Mouse (Mus musculus) skeletal muscle tissue, adult 2 months (tissue): ENCODE measurements at regions not wholly inside any gene's neighbourhood (a gene's known extent, or its start where the extent isn't known, plus 50 kb on each side); places are given as distances from the start of the nearest gene placed in this dataset.

Experiments
- DNase-seq: peaks from one replicate; pipeline ENCODE4 v3.0.0-alpha.2; 2012; ENCODE audit warnings: low read depth, low spot score

DNA sequence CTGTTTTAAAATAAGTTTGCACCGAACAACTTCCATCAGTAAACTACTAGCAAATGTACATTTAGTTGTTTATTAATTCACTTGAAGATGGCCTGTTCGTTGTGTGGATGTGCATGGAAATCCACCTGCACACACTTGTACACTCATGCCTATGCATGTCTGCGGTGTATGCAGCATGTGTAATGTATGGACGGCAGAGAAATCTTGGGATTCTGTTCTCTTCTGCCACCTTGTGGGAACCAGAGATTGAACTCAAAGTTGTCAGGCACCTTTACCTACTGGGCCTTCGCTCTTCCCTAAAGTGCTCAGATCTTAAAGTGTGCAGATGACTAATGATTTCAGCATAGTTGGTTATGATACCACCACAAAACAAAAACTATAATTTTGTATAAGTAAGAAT lies 137.4 kb downstream of the Kitl start:
- no peak for DNase-seq

DNA sequence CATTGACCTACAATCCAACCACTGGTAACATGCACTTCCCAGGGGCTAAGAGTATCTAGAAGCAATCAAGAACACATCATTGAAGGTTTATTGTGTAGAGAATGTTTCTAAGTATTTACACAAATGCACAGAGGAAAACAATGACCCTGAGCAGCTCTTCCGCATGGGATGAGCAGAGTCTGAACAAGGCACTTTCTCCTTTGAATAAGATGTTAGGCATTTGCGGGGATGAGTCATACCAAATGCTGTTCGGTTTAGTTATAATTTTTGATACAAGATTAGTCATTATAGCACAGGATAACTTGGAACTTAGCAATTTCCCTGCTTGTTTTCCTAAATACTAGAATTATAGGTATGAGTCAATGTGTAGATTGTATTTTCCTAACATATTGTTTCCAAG lies 137.9 kb downstream of the Kitl start:
- DNase-seq = no peak

DNA sequence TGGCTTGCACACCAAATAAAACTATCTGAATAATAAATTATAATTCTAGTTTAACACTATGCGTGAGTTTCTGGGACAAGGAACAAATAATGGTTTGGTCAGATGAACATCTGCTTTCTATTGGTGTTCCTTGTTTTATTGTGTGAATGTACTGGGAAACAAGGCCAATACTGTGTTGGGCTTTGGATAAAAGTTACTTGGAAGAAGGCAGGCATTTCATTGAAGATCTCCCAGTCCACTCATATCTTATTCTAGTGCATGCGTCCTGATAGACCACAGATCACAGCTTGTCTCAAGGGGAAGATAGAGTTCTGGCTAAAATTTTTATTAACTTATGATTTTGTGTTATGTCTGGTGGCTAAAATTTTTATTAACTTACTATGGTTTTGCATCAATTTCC lies 140.1 kb downstream of the Kitl start:
- no peak for DNase-seq

DNA sequence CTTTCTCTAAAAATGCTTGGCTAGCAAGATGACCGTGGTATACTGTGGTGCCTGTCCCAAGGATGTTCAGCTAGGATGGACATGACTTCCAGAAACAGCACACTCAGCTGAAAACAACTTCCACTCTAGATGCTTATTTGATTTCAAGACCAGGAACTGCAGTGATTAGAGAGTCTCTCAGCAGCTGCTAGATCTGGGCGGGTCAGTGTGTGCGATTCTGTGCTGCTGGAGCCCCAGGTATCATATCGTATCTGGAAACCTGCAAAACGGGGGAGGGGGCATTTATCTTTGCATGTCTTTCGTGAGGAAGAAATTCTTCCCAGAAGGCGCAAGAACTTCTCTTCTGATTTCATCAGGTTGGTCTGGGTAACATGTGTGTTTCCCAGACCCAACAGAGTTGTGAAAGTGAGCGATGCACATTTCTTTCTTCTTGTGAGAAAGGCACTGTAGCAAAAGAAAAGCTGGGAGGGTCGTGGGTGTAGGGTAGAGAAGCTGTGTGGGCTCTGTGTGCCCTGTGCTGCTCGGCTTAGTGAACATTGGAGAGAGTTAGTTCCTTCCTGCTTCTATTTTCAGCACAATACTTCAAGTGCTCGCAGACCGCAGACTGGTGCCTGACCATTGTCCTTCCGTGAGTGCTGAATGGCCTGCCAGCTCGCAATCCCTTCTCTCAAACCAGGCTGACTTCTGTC lies 144.6 kb downstream of the Kitl start:
- no peak for DNase-seq

DNA sequence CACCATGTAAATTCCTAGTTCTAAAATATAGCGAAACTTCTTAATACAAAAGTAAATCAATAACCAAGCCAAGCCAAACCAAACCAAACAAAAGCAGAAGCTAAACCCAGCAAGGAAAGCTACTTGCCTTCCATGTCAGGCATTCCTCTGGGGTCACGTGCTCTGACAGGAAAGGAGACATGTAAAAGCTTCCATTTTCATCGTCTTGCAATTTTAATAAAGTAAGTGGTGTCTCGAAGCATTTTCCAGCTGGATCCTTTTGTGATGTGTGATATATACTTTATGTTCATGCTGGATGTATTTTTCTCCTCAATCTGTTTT lies 145.1 kb downstream of the Kitl start:
- no peak for DNase-seq

DNA sequence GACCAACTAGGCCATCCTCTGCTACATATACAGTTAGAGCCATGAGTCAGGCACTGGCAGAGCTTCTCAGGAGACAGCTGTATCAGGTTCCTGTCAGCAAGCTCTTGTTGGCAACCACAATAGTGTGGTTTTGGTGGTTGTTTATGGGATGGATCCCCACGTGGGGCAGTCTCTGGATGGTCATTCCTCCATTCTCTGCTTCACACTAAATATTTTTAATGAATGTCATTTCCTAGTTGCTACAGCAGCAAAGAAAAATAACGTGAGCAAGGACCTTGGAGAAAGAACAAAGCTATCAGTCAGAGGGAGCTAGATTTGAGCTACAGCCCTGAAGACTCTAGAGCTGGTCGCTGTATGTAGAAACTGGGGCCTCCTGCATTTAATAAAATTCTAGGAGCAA lies 145.7 kb downstream of the Kitl start:
- no peak for DNase-seq

DNA sequence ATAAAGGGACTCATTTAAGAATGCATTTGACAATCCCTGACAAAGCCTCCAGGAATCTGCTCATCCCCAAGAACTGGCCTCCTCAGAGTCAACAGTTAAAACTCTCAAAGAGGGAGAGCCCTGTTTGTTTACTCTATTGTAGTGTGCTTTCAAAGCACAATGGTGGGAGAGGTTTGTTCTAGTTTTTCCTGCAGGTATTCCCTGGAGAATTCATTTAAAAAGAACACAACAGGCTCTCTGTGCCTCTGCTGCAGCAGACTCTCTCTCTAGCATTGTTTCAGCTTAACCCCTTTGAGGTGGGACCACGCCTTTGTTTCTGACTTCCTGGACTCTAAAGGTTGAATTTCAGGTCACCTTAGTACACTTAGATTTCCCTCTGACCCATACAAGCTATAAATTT lies 149.1 kb downstream of the Kitl start:
- DNase-seq = no peak

DNA sequence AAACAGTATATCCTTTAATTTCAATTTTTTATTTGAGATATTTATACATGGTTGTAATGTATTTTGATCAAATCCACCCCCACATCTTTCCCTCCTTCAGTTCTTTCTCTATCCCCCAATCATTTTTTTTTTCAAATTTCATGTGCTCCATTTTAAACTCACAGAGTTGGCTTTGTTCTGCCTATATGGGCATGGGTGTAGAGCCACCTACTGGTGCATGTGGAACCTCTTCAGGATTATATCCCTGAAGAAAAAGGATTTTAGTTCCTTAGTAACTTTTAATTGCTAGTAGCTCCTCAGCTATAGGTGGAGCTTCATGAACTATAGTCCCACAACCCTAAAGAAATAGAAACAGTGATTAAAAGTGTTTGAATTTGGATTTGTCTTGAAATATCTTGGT lies 155.4 kb downstream of the Kitl start:
- no peak for DNase-seq

DNA sequence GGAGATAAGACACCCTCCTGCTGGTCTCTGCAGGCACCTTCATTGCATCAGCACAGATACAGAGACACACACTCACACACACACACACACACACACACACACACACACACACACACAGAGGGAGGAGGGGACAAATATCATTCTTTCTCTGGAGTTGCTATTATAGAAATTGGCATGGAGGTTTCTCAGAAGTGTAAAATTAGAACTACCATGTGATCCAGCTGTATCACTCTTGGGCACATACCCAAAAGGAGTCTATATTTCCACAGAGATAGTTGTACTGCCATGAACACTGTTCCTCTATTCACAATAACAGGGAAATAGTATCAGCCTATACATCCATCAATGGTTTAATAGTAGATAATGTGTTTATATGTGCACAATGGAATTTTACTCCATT lies 137.8 kb upstream of the Gm4301 start:
- peak; percentile 10 for DNase-seq

DNA sequence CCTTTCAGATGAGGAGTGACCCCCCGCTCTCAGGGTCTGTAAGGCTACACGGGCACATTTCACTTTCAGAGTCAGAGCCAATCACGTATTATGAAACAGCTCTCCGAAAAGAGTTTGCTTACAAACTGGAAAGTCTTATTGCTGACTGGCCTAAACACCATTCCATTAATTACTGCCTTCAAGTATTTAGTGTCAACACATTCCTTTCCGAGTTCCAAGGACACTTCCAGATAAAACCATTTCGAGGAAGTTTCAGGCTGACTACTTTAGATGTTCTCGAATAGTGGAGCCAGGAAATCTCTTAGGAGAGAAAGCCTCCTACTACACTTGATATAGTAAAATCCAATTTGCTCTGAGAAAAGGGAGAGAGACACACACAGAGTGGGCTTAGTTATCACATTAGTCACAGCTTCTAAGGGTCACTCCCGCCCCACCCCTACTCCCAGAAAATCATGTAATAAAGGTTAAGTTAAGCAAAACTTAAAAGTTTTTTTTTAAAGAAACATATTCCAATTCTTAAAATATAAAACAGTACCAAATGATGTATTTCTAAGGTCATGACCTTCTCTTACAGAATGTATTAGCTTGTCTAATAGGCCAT lies 136.3 kb upstream of the Gm4301 start:
- DNase-seq = peak; percentile 8

DNA sequence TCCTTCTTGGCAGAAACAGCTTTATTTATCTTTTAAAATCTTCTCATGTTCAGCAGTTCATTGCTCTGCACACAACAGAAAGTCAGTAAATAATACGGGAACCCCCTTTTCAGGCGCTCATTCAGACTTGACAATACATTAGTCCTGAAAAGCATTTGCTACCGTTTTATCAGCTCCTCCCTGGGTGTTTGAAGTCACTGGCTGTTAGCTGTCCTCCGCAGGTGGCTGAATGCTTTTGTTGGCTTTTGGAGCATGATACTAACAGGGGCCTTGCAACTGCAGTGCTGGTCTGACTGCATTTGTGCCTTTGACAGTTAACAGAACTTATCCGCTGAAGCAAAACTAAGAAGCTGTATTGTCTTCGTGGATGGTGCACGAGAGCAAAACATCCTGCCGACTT lies 135.0 kb upstream of the Gm4301 start:
- no peak for DNase-seq

DNA sequence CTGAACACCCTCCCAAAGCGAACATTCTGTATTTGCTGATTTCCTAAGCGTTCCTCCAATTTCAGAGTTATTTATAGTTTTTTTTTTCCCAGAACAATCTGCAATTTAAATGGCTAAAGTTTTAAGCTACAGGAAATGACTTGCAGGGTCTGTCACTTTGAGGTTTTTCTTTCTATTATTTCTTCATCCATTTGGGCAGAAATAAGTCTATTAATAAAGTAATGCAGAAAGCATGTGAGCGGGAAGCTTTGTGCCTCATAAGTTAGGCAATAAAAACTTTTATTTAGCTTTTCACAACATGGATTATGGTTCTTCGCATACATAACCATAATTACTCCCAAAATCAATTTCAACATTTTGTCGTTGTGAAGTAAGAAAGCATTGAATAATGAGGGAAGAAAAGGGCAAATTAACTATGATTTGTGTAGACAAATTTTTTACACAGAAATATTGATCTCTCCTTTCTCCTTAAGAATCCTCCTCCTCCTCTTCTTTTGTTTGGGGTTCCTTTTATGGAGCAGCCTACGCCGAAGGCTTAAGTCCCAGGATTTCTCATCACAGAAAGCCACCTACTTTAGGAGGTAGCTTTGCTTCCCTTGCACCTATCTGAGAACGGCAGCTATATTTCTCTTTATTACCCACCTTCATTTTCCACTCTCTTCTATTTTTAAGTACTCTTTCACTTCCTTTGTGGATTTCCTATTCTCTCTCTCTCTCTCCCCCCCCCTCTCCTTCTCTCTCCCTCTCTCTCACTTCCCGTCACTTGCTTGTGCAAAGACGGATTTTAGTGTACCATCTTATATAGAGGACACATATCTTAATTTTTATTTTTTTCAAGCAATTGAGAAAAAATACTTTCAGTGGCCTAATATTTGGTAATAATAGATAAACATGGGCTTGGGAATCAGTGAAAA lies 128.6 kb upstream of the Gm4301 start:
- DNase-seq = no peak

DNA sequence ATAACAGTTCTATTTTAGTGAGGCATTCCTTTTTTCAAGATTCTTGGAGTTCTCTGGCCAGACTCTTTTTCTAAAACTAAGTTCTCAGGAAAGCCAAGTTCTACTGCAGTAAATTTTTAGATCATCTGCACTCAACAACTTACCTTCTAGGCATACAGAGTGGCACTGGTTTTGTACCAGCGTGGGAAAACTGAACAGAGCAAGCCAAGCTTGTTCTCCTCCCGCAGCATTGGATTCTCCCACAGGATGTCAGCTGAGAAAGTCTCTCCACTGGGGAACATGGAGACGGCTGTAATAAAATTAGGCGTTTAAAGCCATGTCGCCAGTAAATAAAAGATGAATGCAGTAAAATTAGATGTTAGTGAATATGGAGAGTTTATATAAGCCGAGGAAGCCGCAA lies 124.8 kb upstream of the Gm4301 start:
- DNase-seq = no peak

DNA sequence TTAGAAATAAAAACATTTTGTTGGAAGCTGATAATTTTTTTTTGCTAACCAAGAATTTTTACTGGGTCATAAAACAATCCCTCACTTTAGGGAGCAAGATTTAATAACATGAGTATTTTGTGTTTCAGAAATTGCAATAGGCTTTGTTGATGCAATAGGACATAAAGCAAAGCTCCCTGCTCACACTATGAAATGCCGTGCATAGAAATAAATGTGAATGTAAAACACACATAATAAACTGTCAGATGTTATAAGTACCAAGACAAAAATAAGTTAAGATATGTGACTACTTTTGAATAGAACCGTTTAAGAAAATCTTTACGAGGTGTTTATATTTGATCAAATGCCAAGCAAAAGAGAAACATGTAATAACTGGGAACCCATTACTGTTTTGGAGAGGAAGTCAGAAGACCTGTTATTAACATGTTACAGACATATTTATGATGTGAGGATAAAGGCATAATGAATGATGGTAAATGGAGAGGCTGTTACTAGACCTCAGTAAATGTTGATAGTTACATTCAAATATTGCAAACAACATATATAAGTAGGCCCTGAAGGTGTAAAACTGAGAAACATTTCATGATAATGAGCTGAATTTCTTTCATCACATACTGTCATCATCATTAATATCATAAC lies 110.9 kb upstream of the Gm4301 start:
- DNase-seq = no peak

DNA sequence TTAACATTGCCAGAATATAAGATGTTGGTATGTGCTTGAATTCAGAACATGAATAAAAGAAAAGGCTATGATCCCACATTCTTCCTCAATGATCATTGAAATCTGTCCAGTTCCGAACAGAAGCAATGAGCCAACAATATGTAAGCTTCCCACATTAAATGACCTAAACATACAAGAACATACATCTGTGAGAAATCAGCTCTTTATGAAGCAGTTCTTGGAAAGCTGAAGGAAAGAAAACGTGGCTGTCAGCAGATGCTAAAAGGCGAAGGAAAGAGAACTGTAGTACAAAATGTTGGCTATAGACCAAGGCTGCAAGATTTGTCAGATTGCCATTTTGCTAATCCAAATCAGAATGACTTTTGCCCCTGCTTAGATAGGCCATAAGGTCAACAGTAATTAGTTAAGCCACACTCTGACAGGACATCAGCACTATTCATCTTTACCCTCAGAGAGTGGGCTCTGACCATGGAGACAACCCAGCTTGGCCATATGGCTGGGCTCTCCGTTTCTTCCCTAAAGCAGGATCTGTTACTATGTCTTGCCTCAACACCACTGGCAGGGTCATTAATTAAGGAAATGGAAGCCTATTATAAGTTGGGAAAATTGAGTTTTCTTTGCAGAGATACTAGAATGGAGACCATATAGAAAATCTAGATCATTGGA lies 76.1 kb upstream of the Gm4301 start:
- DNase-seq = no peak

DNA sequence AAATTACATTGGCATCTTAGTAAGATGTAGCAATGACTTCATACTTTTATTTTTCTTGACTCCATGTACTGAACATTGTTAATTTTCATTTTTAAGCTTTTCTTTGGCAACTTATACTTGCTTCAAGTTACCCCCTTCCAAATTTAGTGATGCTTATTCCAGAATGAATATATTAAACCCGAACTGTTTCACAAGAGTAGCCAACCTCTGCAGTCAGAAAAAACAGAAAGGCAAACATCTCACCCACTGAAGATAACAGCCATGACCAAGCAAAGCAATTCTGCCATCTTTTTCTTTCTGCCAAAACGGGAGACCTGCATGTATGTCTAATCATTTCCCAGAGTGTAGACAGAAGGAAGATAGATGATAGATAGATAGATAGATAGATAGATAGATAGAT lies 72.0 kb upstream of the Gm4301 start:
- no peak for DNase-seq

DNA sequence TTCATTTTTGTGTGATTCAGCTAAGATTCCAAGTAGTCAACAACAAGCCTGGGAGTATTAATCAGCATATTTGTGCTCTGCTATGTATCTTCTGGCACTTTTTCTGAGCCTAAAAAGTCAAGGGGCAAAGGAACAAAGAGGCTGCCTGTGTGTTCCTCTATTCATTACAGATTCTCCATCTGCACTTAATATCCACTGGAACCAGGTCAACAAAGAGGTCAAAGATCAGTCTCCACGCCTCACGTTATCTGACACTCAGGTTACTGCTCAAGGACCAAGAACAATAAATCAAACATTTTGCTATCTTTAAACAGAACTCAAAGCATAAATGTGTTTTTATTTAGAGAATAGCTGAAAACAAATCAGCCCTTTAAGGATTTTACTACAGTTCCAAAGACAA lies 71.4 kb upstream of the Gm4301 start:
- no peak for DNase-seq

DNA sequence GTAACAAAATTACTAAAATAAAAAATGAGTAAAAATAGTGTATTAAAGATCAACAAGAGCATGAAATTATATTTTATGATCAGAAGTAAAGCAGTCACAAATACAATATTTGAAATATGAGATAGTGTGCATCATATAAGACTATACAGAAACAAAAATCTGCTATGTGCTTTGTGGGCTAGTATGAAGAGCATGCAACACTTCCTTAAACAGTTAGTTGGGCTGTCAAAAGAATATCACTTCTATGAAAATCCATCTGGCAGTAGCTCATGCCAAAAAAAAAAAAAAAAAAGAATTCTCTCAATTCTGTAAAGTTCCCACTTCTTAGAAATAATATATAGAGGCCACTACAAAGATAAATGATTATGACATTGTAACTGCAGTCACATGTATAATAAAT lies 53.0 kb upstream of the Gm4301 start:
- no peak for DNase-seq
